Mouse (Mus musculus): ENCODE data around the gene Ap1m2.

DNA sequence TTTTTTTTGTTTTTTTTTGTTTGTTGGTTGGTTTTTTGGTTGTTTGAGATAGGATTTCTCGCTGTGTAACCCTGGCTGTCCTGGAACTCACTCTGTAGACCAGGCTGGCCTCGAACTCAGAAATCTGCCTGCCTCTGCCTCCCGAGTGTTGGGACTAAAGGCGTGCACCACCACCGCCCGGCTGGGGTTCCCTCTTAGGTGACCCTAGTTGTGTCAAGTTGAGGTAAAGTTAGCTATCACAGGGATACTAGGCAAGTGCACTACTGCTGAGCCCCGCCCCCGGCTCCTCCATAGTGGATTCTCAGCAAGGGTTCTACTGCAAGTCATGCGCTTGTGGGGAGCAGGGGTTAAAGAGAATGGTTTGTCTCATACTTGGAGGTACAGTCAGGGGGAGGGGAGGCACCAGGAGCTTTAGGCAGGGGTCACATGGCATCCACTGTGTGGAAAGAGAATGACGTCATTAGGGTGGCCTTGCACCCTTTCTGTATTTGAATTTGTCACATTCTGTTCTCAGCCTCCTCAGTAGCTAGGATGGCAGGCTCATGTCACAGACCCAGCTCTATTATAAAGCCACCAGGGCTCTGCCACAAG lies 17.7 kb upstream of the Ap1m2 start:
- TF ChIP-seq CTCF (IDR thresholded peaks at IDR 0.05; ENCODE audit: low read depth, low read length), result no peak
- TF ChIP-seq TAL1 (conservative IDR thresholded peaks at IDR 0.05; ENCODE audit: low read depth, low read length), result no peak
- TF ChIP-seq GATA1 (IDR thresholded peaks at IDR 0.05; ENCODE audit: borderline replicate concordance, low read length), result no peak
